In genomic region chr7:36915171-36915570, GRCm38 (mm10) we compare ENCODE assay signal across 25 mouse cellular contexts.
DNase-seq lines count a peak whose midpoint lies in the region; ATAC-seq and TF ChIP-seq lines count a peak whose summit lies in the region.
"Had no signal": no experiment of that assay in that cellular context is flagged by ENCODE, and none has a peak within 500 bp of the region (broad histone marks: within the 10 kb centered on the region; RNA-seq: fewer than 3 reads in every experiment).

No protein-coding gene starts in this region.

- WGBS in embryonic facial prominence, embryonic 10.5 days, result 82% methylated on average over 5 of the region's 5 CpGs
- WGBS in heart, embryonic 11.5 days (ENCODE audit: insufficient replicate concordance), result 69% methylated on average over 5 of the region's 5 CpGs

- intact Hi-C loops in left cerebral cortex, adult 2 months (cut with DNase I), result loop anchor here (2.0 kb wide), 1 partner anchor 422 kb away; no protein-coding TSS in a partner anchor
- intact Hi-C loops in left cerebral cortex, postnatal 4 days (cut with DNase I), result no loop called here
- intact Hi-C loops in left cerebral cortex, postnatal 14 days (cut with DNase I), result no loop called here

- peak; percentile 29 to 34 for DNase-seq in left cerebral cortex, adult 2 months (ENCODE audit: extremely low spot score in 1 of 2, low spot score in 2 of 2)
- DNase-seq in left cerebral cortex, postnatal 4 days, result no peak
- peak; percentile 8 for DNase-seq in 3T3-L1 (ENCODE audit: low read depth, low spot score)
- DNase-seq in brain, adult 2 months (ENCODE audit: low read depth, low spot score), result peak; percentile 90
- peak; percentile 31 to 52 for DNase-seq in left cerebral cortex, postnatal 14 days (ENCODE audit: low spot score in 2 of 2)
- DNase-seq in embryonic facial prominence, embryonic 10.5 days (ENCODE audit: low spot score), result no peak
- DNase-seq: cerebellum, adult 18-20 months; cerebellum, postnatal 10 days; gastrocnemius, postnatal 10 days; heart, postnatal 14 days; kidney, adult 11 months; kidney, postnatal 14 days; liver, postnatal 0 days; lung, postnatal 4 days had no signal

- no peak overlapping the region for H3K9ac ChIP-seq in heart, embryonic 11.5 days (ENCODE audit: low read depth, low read length)
- H3K9ac ChIP-seq: embryonic facial prominence, embryonic 15.5 days; hindbrain, embryonic 15.5 days; liver, embryonic 12.5 days; liver, postnatal 0 days; midbrain, embryonic 13.5 days; neural tube, embryonic 13.5 days had no signal

- H3K36me3 ChIP-seq in embryonic facial prominence, embryonic 10.5 days (replicated peaks), result no peaks in the 10 kb centered on the region
- H3K36me3 ChIP-seq in heart, embryonic 11.5 days (ENCODE audit: control insufficient read depth, insufficient read depth, low read length), result no peaks in the 10 kb centered on the region
- H3K36me3 ChIP-seq: embryonic facial prominence, embryonic 15.5 days; hindbrain, embryonic 10.5 days; hindbrain, embryonic 15.5 days; liver, embryonic 12.5 days; midbrain, embryonic 13.5 days; neural tube, embryonic 13.5 days had no signal

- no peak overlapping the region for H3K4me3 ChIP-seq in left cerebral cortex, adult 2 months
- no peak overlapping the region for H3K4me3 ChIP-seq in embryonic facial prominence, embryonic 10.5 days
- no peak overlapping the region for H3K4me3 ChIP-seq in heart, embryonic 11.5 days (ENCODE audit: low read depth, low read length)
- H3K4me3 ChIP-seq: embryonic facial prominence, embryonic 15.5 days; hindbrain, embryonic 10.5 days; hindbrain, embryonic 15.5 days; liver, embryonic 12.5 days; megakaryocyte, embryonic 14.5 days; midbrain, embryonic 13.5 days; neural tube, embryonic 13.5 days had no signal

- no peak for TF ChIP-seq CTCF in left cerebral cortex, adult 2 months (IDR thresholded peaks at IDR 0.05)

- H3K4me2 ChIP-seq in heart, embryonic 11.5 days, result no peak overlapping the region
- H3K4me2 ChIP-seq: embryonic facial prominence, embryonic 15.5 days; hindbrain, embryonic 15.5 days; liver, embryonic 12.5 days; midbrain, embryonic 13.5 days; neural tube, embryonic 13.5 days had no signal

- H3K27ac ChIP-seq in left cerebral cortex, adult 2 months, result no peak overlapping the region
- no peak overlapping the region for H3K27ac ChIP-seq in embryonic facial prominence, embryonic 10.5 days (replicated peaks)
- no peak overlapping the region for H3K27ac ChIP-seq in heart, embryonic 11.5 days (ENCODE audit: low read depth, low read length)
- H3K27ac ChIP-seq: embryonic facial prominence, embryonic 15.5 days; hindbrain, embryonic 10.5 days; hindbrain, embryonic 15.5 days; liver, embryonic 12.5 days; midbrain, embryonic 13.5 days; neural tube, embryonic 13.5 days had no signal

- no peaks in the 10 kb centered on the region for H3K27me3 ChIP-seq in embryonic facial prominence, embryonic 10.5 days (replicated peaks; ENCODE audit: low read depth, poor library complexity, severe bottlenecking)
- no peaks in the 10 kb centered on the region for H3K27me3 ChIP-seq in heart, embryonic 11.5 days (ENCODE audit: control insufficient read depth, insufficient read depth, low read length)
- H3K27me3 ChIP-seq: embryonic facial prominence, embryonic 15.5 days; hindbrain, embryonic 15.5 days; liver, embryonic 12.5 days; megakaryocyte, embryonic 14.5 days; midbrain, embryonic 13.5 days; neural tube, embryonic 13.5 days had no signal

- no peaks in the 10 kb centered on the region for H3K4me1 ChIP-seq in embryonic facial prominence, embryonic 10.5 days
- no peaks in the 10 kb centered on the region for H3K4me1 ChIP-seq in heart, embryonic 11.5 days (ENCODE audit: control insufficient read depth, insufficient read depth, low read length)
- H3K4me1 ChIP-seq: embryonic facial prominence, embryonic 15.5 days; hindbrain, embryonic 15.5 days; liver, embryonic 12.5 days; megakaryocyte, embryonic 14.5 days; midbrain, embryonic 13.5 days; neural tube, embryonic 13.5 days had no signal

- H3K9me3 ChIP-seq in embryonic facial prominence, embryonic 10.5 days, result no peaks in the 10 kb centered on the region
- H3K9me3 ChIP-seq in heart, embryonic 11.5 days (replicated peaks; ENCODE audit: control insufficient read depth, low read length), result no peaks in the 10 kb centered on the region
- H3K9me3 ChIP-seq: embryonic facial prominence, embryonic 15.5 days; hindbrain, embryonic 10.5 days; hindbrain, embryonic 15.5 days; liver, embryonic 12.5 days; midbrain, embryonic 13.5 days; neural tube, embryonic 13.5 days had no signal

- no peak for ATAC-seq in CD4-positive, CD25-positive, alpha-beta regulatory T cell, adult 4 months
- no peak for ATAC-seq in heart, embryonic 11.5 days (replicated peaks; ENCODE audit: insufficient number of reproducible peaks, low FRiP score, low TSS enrichment)
- ATAC-seq: forebrain, embryonic 14.5 days; inflammation-experienced regulatory T-cells, adult 6 months; liver, embryonic 12.5 days; liver, postnatal 0 days; midbrain, embryonic 13.5 days had no signal

Comparison
In these comparisons a context has a peak if more than half of its experiments do, and no peak if none do; other contexts are left out.
1. DNase-seq: peak in left cerebral cortex, adult 2 months (2 of 2), 3T3-L1 (single experiment), brain, adult 2 months (single experiment) and left cerebral cortex, postnatal 14 days (2 of 2); none in left cerebral cortex, postnatal 4 days (single experiment) and embryonic facial prominence, embryonic 10.5 days (single experiment).